Mouse (Mus musculus): ENCODE results near the gene Dcaf10. TPM values are rescaled to one million over a fixed set of nuclear protein-coding genes. Genes with fewer than 3 reads are reported as not detected.
"Not testable (repeated sequence)": the region's sequence is repeated elsewhere in the genome, so short reads cannot be mapped to it uniquely, and the experiment has no call there.

Gene Dcaf10
- polyA plus RNA-seq, 1 experiment: 8.1 TPM

DNA sequence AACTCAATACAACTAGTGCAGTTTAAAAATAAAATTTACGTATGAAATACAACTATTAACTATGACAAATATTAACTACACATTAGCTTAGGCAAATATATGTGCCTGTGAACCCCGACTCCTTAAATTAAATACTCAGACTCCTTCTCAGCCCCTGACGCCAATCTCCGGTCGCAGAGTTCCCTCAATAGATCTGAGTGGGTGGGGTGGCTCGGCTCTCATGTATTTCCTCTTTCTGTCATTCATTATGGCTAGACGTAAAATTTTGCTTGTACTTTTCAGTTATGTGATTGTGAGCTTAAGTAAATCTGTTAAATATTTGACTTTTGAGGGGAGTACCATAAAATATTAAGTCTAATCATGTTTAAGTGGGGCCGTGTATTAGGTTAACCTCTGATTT lies 51.1 kb downstream of the Dcaf10 start:
- DNase-seq (ENCODE audit: extremely low spot score in 1 of 2, low spot score in 1 of 2): no peak

DNA sequence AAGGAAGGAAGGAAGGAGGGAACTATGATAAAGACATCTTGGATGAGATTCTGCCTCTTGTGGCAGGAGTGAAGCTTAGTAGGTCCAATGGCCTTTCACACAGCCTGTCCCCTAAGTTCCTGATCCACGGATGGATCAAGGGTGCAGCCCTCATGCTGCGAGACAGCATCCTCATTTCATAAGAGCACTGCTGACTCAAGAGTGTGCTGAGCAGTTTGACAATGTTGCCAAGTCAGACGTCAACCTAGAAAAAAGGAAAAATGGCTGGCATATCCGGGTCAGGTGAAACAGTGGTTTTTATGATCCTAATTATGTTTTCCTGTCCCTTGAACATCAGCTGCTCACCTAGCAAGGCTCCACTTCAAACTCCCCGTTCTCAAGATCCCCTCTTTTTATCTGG lies 51.8 kb downstream of the Dcaf10 start:
- DNase-seq (ENCODE audit: extremely low spot score in 1 of 2, low spot score in 1 of 2): no peak

DNA sequence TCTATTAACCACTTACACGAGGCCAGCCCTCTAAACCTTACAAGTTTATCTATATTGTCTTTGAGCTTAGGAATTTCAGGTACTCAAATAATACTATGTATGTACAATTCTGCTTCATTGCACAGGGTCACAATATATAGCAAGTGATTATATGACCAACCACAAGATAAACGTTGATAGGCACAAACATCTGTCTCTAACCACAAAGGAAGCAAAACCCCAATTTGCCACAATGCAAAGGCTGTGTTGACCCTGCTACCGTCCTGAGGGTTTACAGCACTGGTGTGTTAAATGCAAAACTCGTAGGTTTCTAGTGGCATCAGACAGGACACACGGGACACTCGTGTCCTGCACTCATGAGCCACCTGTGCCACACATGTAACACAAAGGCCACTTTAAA lies 54.3 kb downstream of the Dcaf10 start:
- not testable (repeated sequence) for DNase-seq (ENCODE audit: extremely low spot score in 1 of 2, low spot score in 1 of 2)

DNA sequence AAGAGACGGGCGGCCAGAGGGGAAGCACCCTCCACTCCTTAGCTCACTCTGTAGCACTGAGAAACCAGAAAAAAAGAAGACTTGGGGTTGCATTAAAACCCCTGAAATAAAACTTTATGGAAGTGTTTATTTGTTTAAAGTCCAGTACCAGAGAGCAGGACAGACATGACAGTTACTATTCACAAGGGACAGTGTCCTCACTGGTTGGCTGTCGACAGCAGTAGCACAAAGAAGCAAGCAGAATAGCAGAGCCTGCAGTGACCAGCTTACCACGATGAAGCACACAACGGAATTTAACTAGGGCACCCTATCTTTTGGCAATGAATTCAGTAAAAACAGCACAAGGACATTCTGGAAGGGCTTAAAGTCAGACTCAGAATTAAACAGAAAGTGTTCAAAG lies 56.4 kb downstream of the Dcaf10 start:
- not testable (repeated sequence) for DNase-seq (ENCODE audit: extremely low spot score in 1 of 2, low spot score in 1 of 2)

DNA sequence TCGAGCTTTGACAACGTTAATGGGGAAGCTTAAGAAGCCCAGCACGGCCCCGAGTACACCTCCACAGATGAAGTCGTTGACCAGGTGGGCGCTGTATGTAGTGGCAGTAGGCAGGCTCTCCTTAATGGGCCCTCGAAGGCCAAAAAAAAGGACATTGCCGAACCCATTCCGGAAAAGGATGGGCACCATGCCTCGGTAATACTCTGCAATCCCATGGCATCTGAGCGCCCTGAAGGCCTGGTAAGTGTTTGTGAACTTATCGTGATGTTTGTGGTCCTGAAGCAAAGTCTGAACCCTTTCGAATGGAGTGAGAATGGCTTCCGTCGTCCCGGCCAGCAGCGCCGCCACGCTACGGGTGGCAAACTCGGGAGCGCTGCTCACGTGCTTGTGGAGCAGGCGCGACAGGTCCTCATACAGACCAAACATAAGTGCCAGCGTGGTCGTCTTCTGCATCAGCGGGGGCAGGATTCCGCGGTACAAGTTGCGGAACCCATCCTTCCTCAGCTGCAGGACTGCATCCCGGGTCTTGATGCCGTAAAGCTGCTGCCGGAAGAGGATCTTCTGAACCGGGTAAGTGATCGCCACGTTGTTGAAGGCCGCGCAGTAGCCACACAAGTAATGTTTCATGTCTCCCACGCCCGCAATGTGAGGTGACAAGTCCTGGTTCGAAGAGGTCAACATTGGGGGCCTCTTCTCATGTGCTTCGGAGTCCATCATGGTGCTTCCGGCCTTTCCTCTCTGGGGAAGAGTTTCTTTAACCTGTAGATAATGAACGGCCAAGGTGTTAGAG lies 57.7 kb downstream of the Dcaf10 start:
- no peak for DNase-seq (ENCODE audit: extremely low spot score in 1 of 2, low spot score in 1 of 2)

DNA sequence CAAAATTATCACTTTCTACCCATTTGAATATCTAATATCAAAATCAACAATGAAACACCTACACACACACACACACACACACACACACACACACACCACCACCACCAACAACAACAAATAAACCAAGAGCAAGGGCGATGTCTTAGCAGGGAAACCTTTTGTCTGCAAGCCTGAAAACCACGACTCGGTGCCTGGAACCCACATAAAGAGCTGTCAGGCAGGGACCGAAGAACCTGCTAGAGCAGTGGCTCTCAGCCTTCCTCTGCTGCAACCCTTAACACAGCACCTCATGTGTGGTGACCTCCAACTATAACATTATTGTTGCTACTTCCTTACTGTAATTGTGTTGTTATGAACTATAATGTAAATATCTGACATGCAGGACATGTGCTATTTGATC lies 60.4 kb downstream of the Dcaf10 start:
- no peak for DNase-seq (ENCODE audit: extremely low spot score in 1 of 2, low spot score in 1 of 2)

DNA sequence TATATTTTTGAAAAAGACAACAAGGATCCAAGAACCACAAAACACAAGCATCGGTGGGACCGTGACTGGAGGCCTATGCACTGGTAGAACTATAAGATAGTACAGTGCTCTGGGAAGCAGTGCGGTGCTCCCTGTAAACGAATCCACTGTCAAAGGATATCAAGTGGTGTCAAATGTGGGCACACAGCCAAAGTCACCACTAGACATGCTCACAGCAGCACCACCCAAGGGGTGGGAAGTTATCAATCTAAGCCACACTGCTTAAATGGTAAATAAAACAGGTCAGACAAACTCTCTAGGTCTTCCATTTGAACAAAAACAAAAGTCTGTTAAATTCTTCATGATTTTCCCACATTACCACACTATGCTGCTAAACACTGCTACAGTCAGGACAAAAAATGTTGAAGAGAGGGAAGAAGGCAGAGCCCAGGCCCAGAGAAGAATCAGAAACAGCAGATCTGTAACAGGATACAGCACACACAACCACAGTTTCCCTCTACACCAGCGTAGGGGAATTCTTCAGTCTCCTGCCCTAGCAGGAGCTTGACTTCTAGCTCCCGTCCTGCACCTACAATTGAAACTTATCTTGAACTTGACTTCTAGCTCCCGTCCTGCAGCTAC lies 61.1 kb downstream of the Dcaf10 start:
- no peak for DNase-seq (ENCODE audit: extremely low spot score in 1 of 2, low spot score in 1 of 2)

DNA sequence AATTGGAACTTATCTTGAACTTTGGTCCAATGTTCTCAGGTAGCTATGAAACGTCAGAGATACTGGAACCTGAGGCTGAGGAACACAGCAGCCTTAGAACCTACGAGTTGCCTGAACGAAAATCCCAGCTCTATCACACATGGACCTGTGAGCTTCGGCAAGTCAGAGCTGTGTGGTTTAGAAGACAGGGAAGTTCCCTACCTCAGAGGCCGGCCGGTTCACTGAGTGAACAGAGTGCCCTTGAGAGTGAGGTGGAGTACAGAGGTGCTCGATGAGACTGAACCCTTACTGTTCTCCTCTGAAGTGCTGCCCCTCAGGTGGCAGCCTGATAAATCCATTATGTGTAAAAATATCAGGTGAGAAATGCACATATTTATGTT lies 61.6 kb downstream of the Dcaf10 start:
- DNase-seq (ENCODE audit: extremely low spot score in 1 of 2, low spot score in 1 of 2): no peak

DNA sequence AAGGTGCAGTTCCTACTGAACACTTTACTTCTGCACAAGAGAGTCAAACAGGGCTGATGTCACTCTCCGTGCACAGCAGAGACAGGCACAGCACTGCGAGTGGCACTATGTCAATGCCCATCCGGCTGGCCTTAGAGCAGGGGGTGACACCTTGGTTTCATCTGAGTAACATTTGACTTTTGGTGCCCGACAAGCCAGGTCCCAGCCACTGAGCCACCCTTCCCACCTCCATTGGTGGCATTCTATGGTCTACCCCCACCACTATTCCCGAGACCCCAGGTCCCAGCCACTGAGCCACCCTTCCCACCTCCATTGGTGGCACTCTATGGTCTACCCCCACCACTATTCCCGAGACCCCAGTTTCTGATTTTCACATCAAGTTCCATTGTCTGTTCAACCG lies 62.2 kb downstream of the Dcaf10 start:
- DNase-seq (ENCODE audit: extremely low spot score in 1 of 2, low spot score in 1 of 2): no peak

DNA sequence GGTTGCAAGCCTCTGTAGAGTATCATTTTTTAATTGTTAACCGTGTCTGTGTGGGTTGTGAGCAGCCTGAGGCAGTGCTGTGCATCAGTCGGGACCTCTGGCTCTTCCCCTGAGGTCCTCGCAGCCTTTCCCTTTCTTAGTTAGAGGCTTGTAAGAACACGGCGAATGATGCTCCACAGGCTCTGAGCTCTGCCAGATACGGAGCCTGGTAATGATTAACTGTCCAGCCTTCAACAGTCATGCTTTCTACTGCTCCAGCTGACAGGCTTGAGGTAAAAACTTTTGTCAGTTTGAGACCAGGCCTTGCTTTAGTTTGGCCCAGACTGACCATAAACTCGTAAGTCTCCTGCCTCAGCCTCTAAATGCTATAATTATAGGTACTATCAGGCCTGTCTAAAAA lies 63.4 kb downstream of the Dcaf10 start:
- DNase-seq (ENCODE audit: extremely low spot score in 1 of 2, low spot score in 1 of 2): no peak

DNA sequence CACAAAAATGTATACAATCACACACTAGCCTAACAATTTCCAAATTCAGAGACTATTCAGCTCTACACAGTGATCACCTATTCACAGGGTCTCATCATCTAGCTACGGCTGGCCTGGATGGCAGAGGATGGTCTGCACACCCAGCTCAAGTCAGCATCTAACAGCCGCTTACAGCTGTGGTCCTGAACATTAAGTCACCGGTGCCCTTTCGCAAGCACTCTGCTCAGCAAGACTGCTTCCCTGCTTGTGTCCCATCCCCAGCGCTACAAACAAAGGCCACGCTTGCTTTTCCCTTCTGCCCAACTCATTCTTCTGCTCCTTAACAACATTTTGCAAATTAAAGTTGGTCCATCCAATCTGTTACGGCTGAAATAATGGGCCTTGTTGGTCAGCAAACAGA lies 64.5 kb downstream of the Dcaf10 start:
- no peak for DNase-seq (ENCODE audit: extremely low spot score in 1 of 2, low spot score in 1 of 2)

DNA sequence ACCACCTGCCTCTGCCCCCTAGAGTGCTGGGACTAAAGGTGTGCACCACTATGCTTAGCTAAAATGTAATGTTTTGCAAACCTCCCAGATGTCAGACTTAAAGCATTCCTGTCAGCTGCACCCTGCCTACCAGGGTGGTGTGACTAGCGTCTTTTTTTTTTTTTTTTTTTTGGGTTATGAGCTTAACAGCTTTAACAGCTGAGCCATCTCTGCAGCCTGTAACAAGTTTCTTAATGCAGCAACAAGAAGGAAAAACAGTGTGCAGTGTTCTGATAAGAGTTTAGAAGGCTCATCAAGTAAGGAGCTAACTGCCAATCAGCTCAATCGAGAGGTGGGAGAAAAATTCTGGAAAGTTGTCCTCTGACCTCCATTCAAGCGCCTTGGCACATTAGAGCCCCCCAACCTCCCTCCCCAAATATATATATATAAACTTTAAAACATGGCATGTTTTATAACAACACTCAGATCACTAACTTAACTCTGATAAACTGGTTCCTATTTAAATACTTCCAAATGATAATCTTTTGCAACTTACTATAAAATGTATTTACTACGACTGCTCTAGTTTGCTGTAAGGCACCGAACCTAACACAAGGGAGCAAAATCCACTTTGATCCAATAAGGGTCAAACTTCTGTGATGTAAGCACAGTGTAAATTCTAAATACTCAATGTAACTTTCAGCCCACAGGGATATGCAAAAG lies 65.3 kb downstream of the Dcaf10 start:
- no peak for DNase-seq (ENCODE audit: extremely low spot score in 1 of 2, low spot score in 1 of 2)

DNA sequence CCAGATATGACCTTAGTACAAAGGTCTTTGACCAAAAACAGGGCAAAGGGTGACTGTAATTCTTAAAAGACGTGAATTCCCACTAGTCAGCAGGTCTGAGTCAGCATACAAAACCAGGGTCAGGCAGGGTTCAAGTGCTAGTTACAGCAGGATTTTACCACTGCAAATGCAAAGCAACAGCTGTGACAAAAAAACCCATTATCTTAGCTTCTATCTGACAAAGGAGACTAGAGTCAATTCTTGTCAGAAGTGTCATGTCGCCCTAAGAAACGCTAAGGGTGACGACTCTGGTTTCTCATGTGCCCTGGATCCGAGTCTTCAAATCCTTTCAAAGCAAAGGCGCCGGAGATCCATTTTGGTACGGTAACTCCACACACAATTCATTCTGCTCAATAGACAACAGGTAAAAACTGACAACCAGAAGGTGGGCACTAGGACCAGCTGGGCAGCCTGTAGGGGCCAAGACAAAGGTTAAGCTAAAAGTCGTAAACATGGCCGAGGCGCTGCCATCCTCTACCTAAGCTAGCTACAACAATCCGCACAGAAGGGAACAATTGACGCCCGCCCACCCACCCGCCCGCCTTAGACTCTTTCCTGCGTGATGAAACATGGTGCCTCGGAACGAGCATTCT lies 65.9 kb downstream of the Dcaf10 start:
- peak in 1 of 2 experiments; percentile 13 for DNase-seq (ENCODE audit: extremely low spot score in 1 of 2, low spot score in 1 of 2)

DNA sequence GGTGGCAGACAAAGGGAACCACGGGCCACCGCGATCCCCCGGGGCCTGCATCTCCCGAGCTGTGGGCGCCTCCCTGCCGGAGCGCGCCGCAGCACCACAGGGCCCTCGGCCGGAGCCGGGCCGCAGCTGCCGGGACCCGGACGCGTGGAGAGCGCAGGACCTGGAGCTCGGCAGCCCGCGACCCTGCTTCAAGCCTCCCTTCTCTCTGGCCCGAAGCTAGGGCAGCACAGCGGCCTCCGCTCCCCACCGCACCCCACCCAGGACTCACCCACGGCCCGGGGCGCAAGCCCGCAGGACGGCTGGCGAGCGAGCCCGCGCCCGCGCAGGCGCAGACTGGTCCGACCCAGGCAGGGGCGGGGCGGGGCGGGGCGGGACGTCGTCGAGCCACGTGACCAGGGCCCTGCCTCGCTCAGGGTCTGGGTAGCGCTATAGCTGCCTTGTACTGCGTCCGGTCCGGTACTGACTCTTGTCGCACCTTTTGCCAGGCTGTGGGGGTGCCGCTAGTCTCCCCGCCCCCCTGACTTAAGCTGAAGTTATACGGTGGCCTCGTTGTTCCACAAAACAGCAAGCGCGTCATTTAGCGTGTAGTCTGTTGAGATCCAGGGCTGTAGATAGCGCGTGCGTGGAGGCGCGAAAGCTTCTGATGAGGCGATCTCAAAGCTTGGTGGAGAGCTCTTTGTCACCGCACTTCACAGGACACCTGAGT lies 66.7 kb downstream of the Dcaf10 start, which contains the start of gene Slc25a51:
Gene Slc25a51, minus strand, starts transcription at position 340 of the 706 bp plus-strand sequence.
- DNase-seq (ENCODE audit: extremely low spot score in 1 of 2, low spot score in 1 of 2): peak; percentile 78 to 87

DNA sequence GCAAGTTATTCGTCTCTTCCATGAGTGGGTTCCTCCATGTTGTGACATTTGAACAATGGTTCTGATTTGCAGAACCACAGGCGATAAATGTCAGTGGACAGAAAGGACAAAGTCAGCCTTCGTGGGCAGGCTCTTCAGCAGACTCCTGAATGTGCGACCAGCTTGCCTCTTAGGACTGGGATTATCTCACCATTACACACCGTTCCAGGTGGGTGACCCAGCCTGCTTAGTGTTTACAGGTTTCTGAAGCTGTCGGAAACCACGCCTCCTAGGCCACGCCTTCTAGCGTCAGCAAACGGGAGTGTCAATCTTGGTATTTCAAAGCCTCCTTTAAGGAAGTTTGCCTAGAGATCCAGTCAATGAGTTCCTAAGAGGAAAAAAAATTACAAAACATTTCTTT lies 67.4 kb downstream of the Dcaf10 start:
- DNase-seq (ENCODE audit: extremely low spot score in 1 of 2, low spot score in 1 of 2): peak in 1 of 2 experiments; percentile 53

DNA sequence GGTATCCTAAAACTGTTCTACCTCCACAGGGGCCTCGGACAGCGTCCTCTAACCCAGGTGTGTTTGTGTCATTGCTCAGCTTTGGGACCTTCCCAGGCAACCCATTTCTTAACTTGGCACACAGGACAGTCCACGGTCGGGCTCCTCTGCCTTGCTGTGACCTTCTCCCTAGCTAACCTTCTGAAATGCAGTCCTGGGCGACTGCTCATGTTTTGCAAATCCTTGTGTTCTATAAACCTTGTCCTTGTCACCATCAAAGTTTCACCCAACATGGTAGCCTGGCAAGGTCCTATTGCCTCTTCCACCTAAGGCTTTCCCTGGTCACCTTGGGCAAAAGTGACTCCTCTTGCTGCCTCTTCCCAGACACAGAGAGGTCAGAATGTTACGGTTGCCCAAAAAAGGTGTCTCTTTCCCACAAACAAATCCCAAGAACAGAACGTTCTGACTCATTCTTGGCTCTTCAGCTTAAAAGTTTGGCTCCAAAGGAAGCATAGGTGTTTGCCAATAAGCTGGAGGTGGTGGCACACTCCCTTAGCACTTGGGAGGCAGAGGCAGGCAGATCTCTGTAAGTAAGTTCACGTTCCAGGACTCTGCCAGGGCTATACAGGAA lies 69.4 kb downstream of the Dcaf10 start:
- DNase-seq (ENCODE audit: extremely low spot score in 1 of 2, low spot score in 1 of 2): no peak

DNA sequence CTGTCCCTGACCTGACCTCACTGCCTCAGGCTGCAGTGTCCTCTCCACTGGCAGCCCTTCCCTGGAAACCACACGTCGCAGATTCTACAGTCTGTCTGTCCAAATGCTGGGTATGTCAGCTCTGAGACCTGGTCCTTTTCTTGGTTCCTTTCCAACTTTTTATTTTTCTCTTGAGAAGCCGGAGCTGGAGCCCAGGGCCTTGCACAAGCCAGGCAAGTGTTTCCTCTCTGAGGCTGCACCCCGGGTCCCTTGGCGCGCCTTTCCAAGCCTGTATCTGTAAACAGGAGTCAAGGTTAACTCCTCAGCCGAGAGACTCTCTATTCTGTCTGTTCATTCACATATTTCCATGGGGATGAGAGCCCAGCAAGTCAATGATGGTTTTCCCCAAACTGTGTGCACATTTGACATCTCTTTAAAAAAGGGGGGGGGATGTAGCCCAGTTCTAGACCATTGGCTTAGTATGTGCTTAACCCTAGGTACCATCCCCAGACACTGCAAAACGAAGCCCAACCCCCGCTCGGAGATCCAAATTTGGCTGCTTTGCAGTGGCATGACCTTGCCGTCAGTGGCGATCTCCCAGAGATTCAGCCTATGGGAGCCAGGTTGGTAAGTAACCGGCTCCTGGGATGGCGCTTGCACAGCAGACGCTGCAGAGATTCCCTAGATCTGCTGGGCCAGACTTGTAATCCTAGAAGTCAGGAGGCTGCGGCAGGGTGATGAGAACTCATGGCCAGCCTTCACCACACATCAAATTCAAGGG lies 70.7 kb downstream of the Dcaf10 start:
- DNase-seq (ENCODE audit: extremely low spot score in 1 of 2, low spot score in 1 of 2): no peak

DNA sequence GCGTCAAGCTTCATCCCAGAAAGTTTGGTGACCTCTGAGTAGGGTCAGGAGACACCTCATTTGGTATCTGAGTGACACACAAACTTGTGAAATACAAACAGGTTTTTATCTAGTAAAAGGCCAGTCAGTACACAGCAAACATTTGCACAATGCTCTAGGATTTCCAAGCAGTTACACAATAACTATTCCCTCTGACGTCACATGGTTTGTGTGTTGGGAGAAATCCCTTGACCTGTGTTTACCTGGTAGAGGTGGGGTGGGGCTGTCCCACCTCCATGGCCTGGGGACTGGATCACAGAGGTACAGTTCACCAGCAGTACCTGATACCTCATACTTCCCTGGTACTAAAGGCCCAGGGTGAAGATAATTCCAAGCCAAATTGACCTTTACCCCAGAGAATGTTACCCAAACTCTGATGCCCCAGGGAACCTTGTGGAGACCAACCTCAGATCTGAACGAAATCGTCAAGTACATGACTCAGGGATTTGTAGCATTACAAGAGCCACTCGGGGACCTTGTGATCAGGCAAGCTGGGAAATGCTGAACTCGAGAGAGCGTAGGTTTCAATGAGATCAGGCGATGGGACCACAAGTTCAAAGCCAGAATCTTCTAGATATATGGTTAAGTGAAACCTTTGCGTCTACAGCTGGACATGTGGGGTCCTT lies 71.9 kb downstream of the Dcaf10 start:
- DNase-seq (ENCODE audit: extremely low spot score in 1 of 2, low spot score in 1 of 2): no peak

DNA sequence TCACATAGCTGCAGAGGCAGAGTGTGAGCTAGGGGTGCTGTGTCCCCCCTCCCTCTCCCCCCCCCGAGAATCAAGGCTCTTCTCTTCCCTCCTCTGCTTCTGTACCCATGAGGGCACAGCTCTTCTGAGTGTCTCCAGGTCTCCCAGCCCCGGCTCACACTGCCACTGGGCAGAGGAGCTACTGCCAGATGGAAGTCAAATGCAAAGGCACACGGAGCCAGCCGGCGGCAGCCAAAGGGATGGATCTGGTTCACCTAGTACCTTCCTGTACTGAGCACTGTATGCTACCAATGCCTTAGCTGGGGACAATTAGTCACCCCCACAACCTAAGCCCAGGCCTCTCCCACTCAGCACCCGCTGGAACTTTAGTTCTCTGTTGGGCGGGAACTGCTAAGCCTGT lies 74.4 kb downstream of the Dcaf10 start:
- DNase-seq (ENCODE audit: extremely low spot score in 1 of 2, low spot score in 1 of 2): no peak

All from frontal cortex, adult 2 months (tissue).